Comparison of ENCODE assay signal across 8 mouse cellular contexts in the genomic region with DNA sequence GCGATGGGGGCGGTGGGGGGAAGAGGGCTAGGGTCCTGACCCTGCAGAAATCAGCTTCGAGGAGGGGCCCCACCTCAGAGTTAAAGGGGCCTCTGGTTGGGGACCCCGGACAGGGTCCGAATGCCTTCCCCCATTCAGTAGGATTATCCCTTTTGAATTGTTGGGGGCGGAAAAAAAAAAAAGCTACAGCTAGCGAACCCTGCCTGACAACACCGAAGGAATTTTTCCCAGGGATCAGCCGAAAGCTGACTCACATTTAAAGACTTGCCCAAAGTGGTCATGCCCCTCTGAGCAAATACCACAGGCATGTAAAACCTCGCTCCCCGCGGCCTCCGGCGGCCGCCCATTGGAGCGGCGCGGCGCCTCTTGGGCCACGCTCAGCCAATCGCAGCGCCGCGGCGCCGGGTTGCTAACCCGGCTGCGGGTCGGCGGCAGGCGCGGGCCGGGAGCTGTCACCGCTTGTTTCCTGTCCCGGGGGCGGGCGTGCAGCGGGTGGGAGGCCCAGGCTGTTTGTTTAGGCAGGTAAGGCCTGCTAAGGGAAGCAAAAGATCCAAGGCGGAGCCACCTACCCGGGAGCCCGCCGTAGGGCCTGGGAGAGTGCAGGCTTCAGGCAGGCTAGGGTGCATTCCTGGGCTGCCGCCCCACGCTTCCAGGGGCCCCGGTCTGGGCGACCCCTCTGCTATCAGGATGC.
A peak's percentile ranks its signal among the peaks of the same experiment; 100 is the strongest.
DNase-seq lines count a peak whose midpoint lies in the region; ATAC-seq lines count a peak whose summit lies in the region.

No protein-coding gene starts in this region.

- peak overlapping the region; percentile 63 for H3K9ac ChIP-seq in embryonic facial prominence, embryonic 11.5 days (replicated peaks; ENCODE audit: low read length)
- H3K9ac ChIP-seq in limb, embryonic 12.5 days (replicated peaks): peak overlapping the region; percentile 57
- H3K9ac ChIP-seq in midbrain, embryonic 14.5 days (replicated peaks; ENCODE audit: low read length): peak overlapping the region; percentile 66

- peak; percentile 92 for ATAC-seq in embryonic facial prominence, embryonic 11.5 days (replicated peaks; ENCODE audit: insufficient number of reproducible peaks, low FRiP score, low TSS enrichment, low read depth)
- ATAC-seq in limb, embryonic 12.5 days (ENCODE audit: insufficient number of reproducible peaks, insufficient read depth, low FRiP score, low TSS enrichment, low read depth): peak; percentile 94
- ATAC-seq in midbrain, embryonic 14.5 days (ENCODE audit: low FRiP score, low TSS enrichment): peak; percentile 93

- peak; percentile 68 for DNase-seq in layer of hippocampus, adult 11-12 months (ENCODE audit: low spot score)
- DNase-seq in layer of hippocampus, adult 9-10 months (ENCODE audit: low spot score): no peak
- peak; percentile 96 for DNase-seq in embryonic facial prominence, embryonic 11.5 days (ENCODE audit: low spot score)
- peak; percentile 80 to 87 for DNase-seq in heart, adult 18-20 months
- DNase-seq in kidney, adult 18-20 months: peak; percentile 68
- peak; percentile 92 for DNase-seq in midbrain, embryonic 14.5 days
- DNase-seq in spleen, adult 18-20 months: peak; percentile 68 to 73

- peaks cover 7% of the 10 kb centered on the region for H3K4me1 ChIP-seq in embryonic facial prominence, embryonic 11.5 days (ENCODE audit: control insufficient read depth, insufficient read depth, low read length)
- H3K4me1 ChIP-seq in limb, embryonic 12.5 days (replicated peaks): peaks cover 29% of the 10 kb centered on the region
- H3K4me1 ChIP-seq in midbrain, embryonic 14.5 days (ENCODE audit: control insufficient read depth, insufficient read depth, low read length): peaks cover 19% of the 10 kb centered on the region

- peak overlapping the region; percentile 36 for H3K4me3 ChIP-seq in embryonic facial prominence, embryonic 11.5 days (ENCODE audit: low read depth, low read length)
- H3K4me3 ChIP-seq in limb, embryonic 12.5 days (replicated peaks): peak overlapping the region; percentile 42
- H3K4me3 ChIP-seq in midbrain, embryonic 14.5 days (replicated peaks; ENCODE audit: low read depth, low read length): peak overlapping the region; percentile 45

- no peaks in the 10 kb centered on the region for H3K9me3 ChIP-seq in embryonic facial prominence, embryonic 11.5 days (replicated peaks; ENCODE audit: control insufficient read depth, low read length)
- H3K9me3 ChIP-seq in limb, embryonic 12.5 days: no peaks in the 10 kb centered on the region
- H3K9me3 ChIP-seq in midbrain, embryonic 14.5 days (ENCODE audit: control insufficient read depth, low read length): no peaks in the 10 kb centered on the region

- H3K27me3 ChIP-seq in embryonic facial prominence, embryonic 11.5 days (ENCODE audit: control insufficient read depth, insufficient read depth, low read length): no peaks in the 10 kb centered on the region
- H3K27me3 ChIP-seq in limb, embryonic 12.5 days: no peaks in the 10 kb centered on the region
- H3K27me3 ChIP-seq in midbrain, embryonic 14.5 days (ENCODE audit: control insufficient read depth, insufficient read depth, low read length): no peaks in the 10 kb centered on the region

- peak overlapping the region; percentile 58 for H3K4me2 ChIP-seq in embryonic facial prominence, embryonic 11.5 days (ENCODE audit: low read depth, low read length)
- H3K4me2 ChIP-seq in limb, embryonic 12.5 days: peak overlapping the region; percentile 66
- H3K4me2 ChIP-seq in midbrain, embryonic 14.5 days (ENCODE audit: low read length): peak overlapping the region; percentile 82

- no peaks in the 10 kb centered on the region for H3K36me3 ChIP-seq in embryonic facial prominence, embryonic 11.5 days (replicated peaks; ENCODE audit: control insufficient read depth, insufficient read depth, low read depth, low read length)
- no peaks in the 10 kb centered on the region for H3K36me3 ChIP-seq in limb, embryonic 12.5 days
- no peaks in the 10 kb centered on the region for H3K36me3 ChIP-seq in midbrain, embryonic 14.5 days (ENCODE audit: control insufficient read depth, insufficient read depth, low read length)

- H3K27ac ChIP-seq in embryonic facial prominence, embryonic 11.5 days (replicated peaks; ENCODE audit: low read depth, low read length): peak overlapping the region; percentile 75
- H3K27ac ChIP-seq in limb, embryonic 12.5 days: peak overlapping the region; percentile 93
- H3K27ac ChIP-seq in midbrain, embryonic 14.5 days (replicated peaks; ENCODE audit: low read depth, low read length): peak overlapping the region; percentile 77

- WGBS in embryonic facial prominence, embryonic 11.5 days: under 1% methylated on average over 46 of the region's 46 CpGs
- under 1% methylated on average over 46 of the region's 46 CpGs for WGBS in limb, embryonic 12.5 days
- under 1% methylated on average over 46 of the region's 46 CpGs for WGBS in midbrain, embryonic 14.5 days
